Mouse (Mus musculus) lung, embryonic 14.5 days (tissue): ENCODE results near the gene Armcx5. TPM values are rescaled to one million over a fixed set of nuclear protein-coding genes. Genes with fewer than 3 reads are reported as not detected.

Experiments
- ATAC-seq: fragments of 200-750 bp; cut with Nextera tagmentation; 2 replicates; pipeline ENCODE4 v1.8.0; 2017; ENCODE audit warnings: mild to moderate bottlenecking, moderate TSS enrichment, moderate library complexity; ENCODE audit not compliant: insufficient read depth
- DNase-seq: peaks from one replicate; pipeline ENCODE4 v3.0.0-alpha.2; 2015
- H3K27ac ChIP-seq: fragments of 300-500 bp; sonication (generic); 2 replicates; pipeline ENCODE4 v1.5.1; 2014; ENCODE audit warnings: low read depth, mild to moderate bottlenecking, moderate library complexity
- H3K27me3 ChIP-seq: fragments of 300-500 bp; sonication (generic); 2 replicates; pipeline ENCODE4 v1.6.1; 2014; ENCODE audit warnings: low read length, control low read depth; ENCODE audit not compliant: insufficient read depth
- H3K36me3 ChIP-seq: fragments of 300-500 bp; sonication (generic); 2 replicates; pipeline ENCODE4 v1.6.1; 2014; ENCODE audit warnings: control low read depth; ENCODE audit not compliant: insufficient read depth
- H3K4me1 ChIP-seq: fragments of 300-500 bp; sonication (generic); 2 replicates; pipeline ENCODE4 v1.6.1; 2014; ENCODE audit warnings: antibody characterized with exemption, control low read depth; ENCODE audit not compliant: insufficient read depth
- H3K4me2 ChIP-seq: fragments of 300-500 bp; sonication (generic); 2 replicates; pipeline ENCODE4 v1.6.1; 2014; ENCODE audit warnings: mild to moderate bottlenecking
- H3K4me3 ChIP-seq: fragments of 300-500 bp; sonication (generic); 2 replicates; pipeline ENCODE4 v1.5.1; 2014; ENCODE audit warnings: low read depth, low read length
- H3K9ac ChIP-seq: fragments of 300-500 bp; sonication (generic); 2 replicates; pipeline ENCODE4 v1.6.1; 2014
- H3K9me3 ChIP-seq: fragments of 300-500 bp; sonication (generic); 2 replicates; pipeline ENCODE4 v1.6.1; 2016; ENCODE audit warnings: low read depth, low read length, control low read depth
- CTCF ChIP-seq: IDR thresholded peaks from 2 replicates; pipeline ENCODE4 v1.5.1; 2016; ENCODE audit warnings: antibody characterized with exemption, low read depth
- WGBS: fragments of 180-500 bp; shearing (Covaris S2); extraction: QIAGEN DNeasy Blood & Tissue Kit; methylation state at CpG from one replicate; pipeline ENCODE4 v1.1.7; 2014; 5-methylcytosine and 5-hydroxymethylcytosine counted together
- polyA plus RNA-seq: library from polyadenylated mRNA; unstranded; fragments of >200 nt; fragmentation: Nextera tagmentation; extraction: Ambion mirVana; gene quantifications from 2 replicates; pipeline ENCODE4 v1.2.1, GENCODE M21; 2014

The Armcx5 gene
- 8.8 and 9.1 TPM in 2 replicates for polyA plus RNA-seq

DNA sequence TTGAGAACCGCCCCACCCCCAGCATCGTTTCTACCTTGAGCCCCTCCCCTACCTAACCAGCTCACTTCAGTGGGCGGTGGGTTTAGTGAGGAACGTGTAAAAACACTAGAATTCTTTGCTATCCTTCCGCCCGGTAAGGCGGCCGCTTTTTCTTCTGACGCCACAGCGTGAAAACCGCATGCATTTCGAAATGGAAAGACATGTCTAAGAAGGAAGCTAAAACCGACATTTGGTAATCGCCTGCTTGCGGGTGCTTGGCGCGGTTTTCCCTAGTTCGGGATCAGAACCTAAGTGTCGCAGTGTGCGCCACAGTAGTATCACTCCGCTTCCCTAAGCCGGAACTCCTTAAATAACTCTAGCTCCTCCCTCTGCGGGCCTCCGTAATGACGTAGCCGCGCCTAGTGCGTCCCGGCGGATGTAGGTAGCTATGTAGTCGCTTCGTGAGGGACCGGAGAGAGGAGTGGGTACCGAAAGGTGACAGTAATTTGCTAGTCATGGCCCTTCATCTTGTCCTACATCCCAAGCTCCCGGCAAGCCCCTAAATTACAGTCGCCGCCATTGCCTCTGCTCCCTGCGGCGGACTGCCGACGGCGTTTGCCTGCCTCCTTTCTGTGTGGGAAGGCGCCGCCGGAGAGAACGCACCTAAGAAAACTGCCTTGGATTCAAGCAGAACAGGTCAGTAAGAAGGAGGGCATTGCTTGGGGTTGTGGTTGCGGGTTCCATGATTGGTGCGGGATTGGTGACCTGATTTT is at the start of gene Armcx5, which contains the start of gene Gprasp1:
Armcx5 (plus strand) TSS at position 430 of the 752 bp plus-strand sequence.
Gprasp1 (plus strand) TSS at position 430 of the 752 bp plus-strand sequence.
- no peak for TF ChIP-seq CTCF
- Histone ChIP-seq H3K9me3 (no peaks in the 10 kb centered on the region), H3K4me1 (no peaks in the 10 kb centered on the region), H3K27ac (0 out of 2 replicates have a peak within 1 kb of the TSS, but pooled peaks have one; percentile 36), H3K27me3 (no peaks in the 10 kb centered on the region; the same call in 1 of the 2 replicates), H3K4me2 (peak within 1 kb of the TSS; percentile 62), H3K36me3 (0 out of 2 replicates have a peak, but pooled peaks cover 7% of the 10 kb centered on the region), H3K4me3 (peak within 1 kb of the TSS; percentile 56), H3K9ac (peak within 1 kb of the TSS; percentile 68)
- ATAC-seq (peak; percentile 99), DNase-seq (peak; percentile 94)
- 13% methylated on average over 48 of the region's 48 CpGs for WGBS

GRCm38 (mm10) chrX:135693633-135694032 is 48.9 kb upstream of the Armcx5 start, which contains the start of gene Tcp11x2:
Tcp11x2 (minus strand) TSS chrX:135693790.
- Histone ChIP-seq H3K4me3 (no peak within 1 kb of the TSS), H3K36me3 (no peaks in the 10 kb centered on the region), H3K27me3 (no peaks in the 10 kb centered on the region), H3K9ac (no peak within 1 kb of the TSS), H3K4me2 (no peak within 1 kb of the TSS), H3K9me3 (no peaks in the 10 kb centered on the region), H3K27ac (no peak within 1 kb of the TSS), H3K4me1 (no peaks in the 10 kb centered on the region)
- 65% methylated on average over 1 of the region's 1 CpGs for WGBS
- ATAC-seq (no peak), DNase-seq (no peak)
- no peak for TF ChIP-seq CTCF

DNA sequence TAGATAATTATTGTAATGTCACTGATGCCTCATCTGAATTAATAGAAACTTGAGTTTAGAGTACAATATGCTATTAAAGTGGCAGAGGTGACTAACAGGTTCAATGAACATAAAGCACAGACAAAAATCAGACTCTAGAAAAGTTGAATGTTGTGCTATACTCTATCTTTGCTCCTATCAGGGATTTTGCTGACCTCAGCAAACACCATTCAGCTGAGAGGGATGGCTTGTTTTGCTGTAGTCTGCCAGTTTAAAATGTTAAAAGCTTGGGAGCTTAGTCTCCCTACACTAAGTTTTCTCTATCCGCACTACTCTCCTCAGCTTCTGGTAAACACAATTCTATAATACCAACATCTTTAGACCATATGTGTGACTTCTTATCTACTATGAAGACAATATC is 39.4 kb upstream of the Armcx5 start:
- Histone ChIP-seq H3K4me3 (no peak overlapping the region), H3K27ac (no peak overlapping the region), H3K9ac (no peak overlapping the region), H3K4me1 (no peaks in the 10 kb centered on the region), H3K36me3 (no peaks in the 10 kb centered on the region), H3K9me3 (no peaks in the 10 kb centered on the region), H3K4me2 (no peak overlapping the region), H3K27me3 (no peaks in the 10 kb centered on the region)
- WGBS, result 93% methylated on average over 1 of the region's 1 CpGs
- no peak for TF ChIP-seq CTCF
- ATAC-seq (no peak), DNase-seq (no peak)

GRCm38 (mm10) chrX:135704349-135704748 is 38.2 kb upstream of the Armcx5 start:
- 36% methylated on average over 2 of the region's 2 CpGs for WGBS
- Histone ChIP-seq H3K27me3 (no peaks in the 10 kb centered on the region), H3K27ac (no peak overlapping the region)

GRCm38 (mm10) chrX:135712845-135713244 is 29.7 kb upstream of the Armcx5 start:
- no peaks in the 10 kb centered on the region for H3K36me3 ChIP-seq
- TF ChIP-seq CTCF, result no peak
- no peaks in the 10 kb centered on the region for H3K27me3 ChIP-seq
- H3K4me2 ChIP-seq, result no peak overlapping the region
- ATAC-seq (no peak), DNase-seq (no peak)
- H3K9ac ChIP-seq, result no peak overlapping the region
- 75% methylated on average over 2 of the region's 2 CpGs for WGBS
- H3K4me1 ChIP-seq, result no peaks in the 10 kb centered on the region
- H3K27ac ChIP-seq, result no peak overlapping the region
- H3K9me3 ChIP-seq, result no peaks in the 10 kb centered on the region
- no peak overlapping the region for H3K4me3 ChIP-seq

More at GRCm38 (mm10) chrX:135704349-135704748, 38.2 kb upstream of the Armcx5 start:
- DNase-seq (peak; percentile 2), ATAC-seq (no peak)
- Histone ChIP-seq H3K4me1 (no peaks in the 10 kb centered on the region), H3K4me2 (no peak overlapping the region), H3K9ac (no peak overlapping the region), H3K4me3 (no peak overlapping the region), H3K9me3 (no peaks in the 10 kb centered on the region), H3K36me3 (no peaks in the 10 kb centered on the region)
- no peak for TF ChIP-seq CTCF

- no peaks in the 10 kb centered on the region for H3K4me1 ChIP-seq
- H3K27ac ChIP-seq, result no peak within 1 kb of the TSS
- H3K36me3 ChIP-seq, result no peaks in the 10 kb centered on the region
- no peak for ATAC-seq
- no peak within 1 kb of the TSS for H3K9ac ChIP-seq
- H3K27me3 ChIP-seq, result no peaks in the 10 kb centered on the region
- no peak within 1 kb of the TSS for H3K4me3 ChIP-seq
- 67% methylated on average over 10 of the region's 10 CpGs for WGBS
- H3K9me3 ChIP-seq, result no peaks in the 10 kb centered on the region
- TF ChIP-seq CTCF, result no peak
- H3K4me2 ChIP-seq, result no peak within 1 kb of the TSS
- no peak for DNase-seq
Observed at GRCm38 (mm10) chrX:135725161-135725560, 17.4 kb upstream of the Armcx5 start, which contains the start of gene Tmsb15a. Tmsb15a (minus strand) TSS chrX:135725261.

DNA sequence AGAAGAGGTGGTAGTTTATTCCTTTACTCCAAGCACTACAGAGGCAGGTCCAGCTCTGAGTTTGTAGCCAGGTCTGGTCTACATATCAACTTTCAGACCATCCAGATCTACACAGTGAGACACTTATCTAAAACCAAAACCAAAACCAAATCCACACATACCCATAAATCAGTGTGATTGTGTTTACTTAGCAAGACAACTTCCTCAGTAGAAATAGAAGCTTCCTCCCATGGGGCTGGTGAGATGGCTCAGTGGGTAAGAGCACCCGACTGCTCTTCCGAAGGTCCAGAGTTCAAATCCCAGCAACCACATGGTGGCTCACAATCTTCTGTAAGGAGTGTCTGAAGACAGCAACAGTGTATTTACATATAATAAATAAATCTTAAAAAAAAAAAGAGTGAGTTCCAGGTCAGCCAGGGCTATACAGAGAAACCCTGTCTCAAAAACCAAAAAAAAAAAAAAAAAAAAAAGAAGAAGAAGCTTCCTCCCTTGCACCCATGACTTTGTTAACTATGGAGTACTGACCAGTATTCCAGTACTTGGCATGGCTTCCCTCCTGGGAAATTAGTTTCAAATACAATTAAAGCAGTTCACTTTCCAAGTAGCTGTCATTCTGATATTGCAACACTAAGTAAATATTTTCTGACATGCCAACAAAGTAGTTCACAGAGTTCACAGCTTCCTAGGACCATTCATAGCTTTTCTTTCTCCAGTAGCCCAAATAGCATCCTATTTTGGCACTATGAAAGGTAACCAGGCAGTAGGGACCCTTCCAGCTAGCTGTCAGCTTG is 3.6 kb upstream of the Armcx5 start:
- no peak overlapping the region for H3K9ac ChIP-seq
- TF ChIP-seq CTCF, result no peak
- H3K36me3 ChIP-seq, result no peaks in the 10 kb centered on the region
- WGBS, result 88% methylated on average over 2 of the region's 2 CpGs
- DNase-seq (no peak), ATAC-seq (no peak)
- H3K27ac ChIP-seq, result no peak overlapping the region
- no peak overlapping the region for H3K4me2 ChIP-seq
- H3K4me1 ChIP-seq, result no peaks in the 10 kb centered on the region
- H3K4me3 ChIP-seq, result no peak overlapping the region
- H3K27me3 ChIP-seq, result no peaks in the 10 kb centered on the region; the same call in 1 of the 2 replicates
- H3K9me3 ChIP-seq, result no peaks in the 10 kb centered on the region
